Mouse (Mus musculus) intestine, embryonic 14.5 days (tissue): ENCODE results near the gene Cmtm7. TPM values are rescaled to one million over a fixed set of nuclear protein-coding genes. Genes with fewer than 3 reads are reported as not detected.

Experiments
- ATAC-seq: fragments of 200-750 bp; cut with Nextera tagmentation; replicated peaks from 2 replicates; pipeline ENCODE4 v1.8.0; 2017; ENCODE audit warnings: low read depth, moderate number of reproducible peaks, moderate TSS enrichment, moderate library complexity; ENCODE audit not compliant: low FRiP score, low TSS enrichment
- DNase-seq: peaks from one replicate; pipeline ENCODE4 v3.0.0-alpha.2; 2018; ENCODE audit warnings: low spot score
- H3K27ac ChIP-seq: fragments of 300-500 bp; sonication (generic); 2 replicates; pipeline ENCODE4 v1.5.1; 2014; ENCODE audit warnings: low read depth, mild to moderate bottlenecking, control low read depth
- H3K27me3 ChIP-seq: fragments of 300-500 bp; sonication (generic); replicated peaks from 2 replicates; pipeline ENCODE4 v1.6.1; 2014; ENCODE audit warnings: low read length, control low read depth; ENCODE audit not compliant: control insufficient read depth, insufficient read depth
- H3K36me3 ChIP-seq: fragments of 300-500 bp; sonication (generic); 2 replicates; pipeline ENCODE4 v1.6.1; 2014; ENCODE audit warnings: low read length, control low read depth; ENCODE audit not compliant: control insufficient read depth, insufficient read depth
- H3K4me1 ChIP-seq: fragments of 300-500 bp; sonication (generic); replicated peaks from 2 replicates; pipeline ENCODE4 v1.6.1; 2014; ENCODE audit warnings: low read length, control low read depth, mixed read lengths; ENCODE audit not compliant: control insufficient read depth, insufficient read depth
- H3K4me2 ChIP-seq: fragments of 300-500 bp; sonication (generic); 2 replicates; pipeline ENCODE4 v1.6.1; 2014; ENCODE audit warnings: low read length
- H3K4me3 ChIP-seq: fragments of 300-500 bp; sonication (generic); 2 replicates; pipeline ENCODE4 v1.5.1; 2014; ENCODE audit warnings: low read depth, low read length, control low read depth, mixed read lengths
- H3K9ac ChIP-seq: fragments of 300-500 bp; sonication (generic); 2 replicates; pipeline ENCODE4 v1.6.1; 2014; ENCODE audit warnings: mild to moderate bottlenecking, low read length
- H3K9me3 ChIP-seq: fragments of 300-500 bp; sonication (generic); 2 replicates; pipeline ENCODE4 v1.6.1; 2016; ENCODE audit warnings: low read length, control low read depth; ENCODE audit not compliant: control insufficient read depth
- WGBS: fragments of 180-500 bp; shearing (Covaris S2); extraction: QIAGEN DNeasy Blood & Tissue Kit; methylation state at CpG from one replicate; pipeline ENCODE4 v1.1.7; 2014; 5-methylcytosine and 5-hydroxymethylcytosine counted together
- polyA plus RNA-seq: library from polyadenylated mRNA; unstranded; fragments of >200 nt; fragmentation: Nextera tagmentation; extraction: Ambion mirVana; gene quantifications from 2 replicates; pipeline ENCODE4 v1.2.1, GENCODE M21; 2014

Cmtm7 gene
- polyA plus RNA-seq, 1 experiment from 2014 or later = 96.5 TPM

DNA sequence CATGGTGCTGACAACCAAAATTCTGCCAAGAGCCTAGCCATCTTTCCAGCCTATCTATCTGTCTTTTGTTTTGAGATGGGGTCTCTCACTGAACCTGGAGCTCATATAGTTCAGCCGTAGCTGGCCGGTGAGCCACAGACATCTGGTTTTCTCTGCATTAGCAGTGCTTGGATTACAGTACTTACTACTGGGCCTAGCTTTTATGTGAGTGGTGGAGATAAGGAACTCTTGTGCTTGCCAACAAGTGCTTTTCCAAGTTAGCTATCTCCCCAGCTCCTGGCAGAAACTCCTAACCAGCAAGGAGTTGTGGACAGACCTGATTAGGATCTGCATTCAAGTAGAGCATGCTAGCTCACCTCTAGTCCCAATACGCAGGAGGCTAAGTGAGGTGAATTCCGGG is 73.9 kb downstream of the Cmtm7 start:
- no peaks in the 10 kb centered on the region for H3K27me3 ChIP-seq
- no peak for ATAC-seq
- H3K4me1 ChIP-seq = no peaks in the 10 kb centered on the region
- no peaks in the 10 kb centered on the region for H3K9me3 ChIP-seq
- DNase-seq = no peak
- no peak overlapping the region for H3K27ac ChIP-seq
- peaks cover 67% of the 10 kb centered on the region for H3K36me3 ChIP-seq
- H3K4me3 ChIP-seq = no peak overlapping the region
- no peak overlapping the region for H3K4me2 ChIP-seq
- 94% methylated on average over 4 of the region's 4 CpGs for WGBS
- no peak overlapping the region for H3K9ac ChIP-seq

Other genes with a start within 250 kb of the Cmtm7 start
- 2.7 and 2.9 TPM in 2 replicates for gene Trim71, start 217.5 kb downstream of the Cmtm7 start, polyA plus RNA-seq
- 65.8 and 67.6 TPM in 2 replicates for gene Cnot10, start 141.7 kb downstream of the Cmtm7 start, polyA plus RNA-seq
- 41.5 and 55.5 TPM in 2 replicates for gene Dync1li1, start 93.1 kb downstream of the Cmtm7 start, polyA plus RNA-seq
- gene Cmtm6, start 50.7 kb downstream of the Cmtm7 start, polyA plus RNA-seq = 61.4 and 61.5 TPM in 2 replicates
- 34.7 and 42.4 TPM in 2 replicates for gene Cmtm8, start 62.3 kb upstream of the Cmtm7 start, polyA plus RNA-seq
- gene Gpd1l, start 152.1 kb upstream of the Cmtm7 start, polyA plus RNA-seq = 13.0 and 13.5 TPM in 2 replicates
- 1.6 and 2.2 TPM in 2 replicates for gene Osbpl10, start 196.7 kb upstream of the Cmtm7 start, polyA plus RNA-seq
- 552 and 593 TPM in 2 replicates for gene Rps27rt, start 200.9 kb upstream of the Cmtm7 start, polyA plus RNA-seq